Comparison of ENCODE assay signal across 22 mouse cellular contexts in genomic region chr9:119801460-119801859, GRCm38 (mm10). TPM values are rescaled to one million over a fixed set of nuclear protein-coding genes. Genes with fewer than 3 reads are reported as not detected.
DNase-seq lines count a peak whose midpoint lies in the region; ATAC-seq lines count a peak whose summit lies in the region.
"Had no signal": no experiment of that assay in that cellular context is flagged by ENCODE, and none has a peak within 500 bp of the region (broad histone marks: within the 10 kb centered on the region; RNA-seq: fewer than 3 reads in every experiment).

No protein-coding gene starts in this region.

- H3K4me1 ChIP-seq in heart, embryonic 13.5 days = peaks cover 44% of the 10 kb centered on the region
- H3K4me1 ChIP-seq in heart, embryonic 11.5 days (ENCODE audit: control insufficient read depth, insufficient read depth, low read length) = peaks cover 14% of the 10 kb centered on the region
- H3K4me1 ChIP-seq: embryonic facial prominence, embryonic 15.5 days; liver, embryonic 15.5 days had no signal

- no peak overlapping the region for H3K4me3 ChIP-seq in heart, embryonic 13.5 days
- no peak overlapping the region for H3K4me3 ChIP-seq in heart, embryonic 11.5 days (ENCODE audit: low read depth, low read length)
- H3K4me3 ChIP-seq: embryonic facial prominence, embryonic 15.5 days; heart, adult 2 months; limb, embryonic 13.5 days; liver, embryonic 15.5 days; neural tube, embryonic 15.5 days had no signal

- peak; percentile 18 for DNase-seq in ovary, postnatal 36 days (ENCODE audit: low spot score)
- no peak for DNase-seq in ovary, postnatal 10 days (ENCODE audit: low spot score)
- DNase-seq in thymus, postnatal 4 days = peak; percentile 34
- no peak for DNase-seq in frontal cortex, postnatal 10 days (ENCODE audit: low spot score in 2 of 2)
- DNase-seq: adrenal gland, postnatal 36 days; cerebellum, adult 2 months; gastrocnemius, postnatal 10 days; heart, adult 2 months; heart, postnatal 10 days; kidney, postnatal 14 days; right cerebral cortex, adult 18-20 months had no signal

- WGBS in heart, embryonic 13.5 days = 49% methylated on average over 6 of the region's 6 CpGs
- 46% methylated on average over 6 of the region's 6 CpGs for WGBS in heart, embryonic 11.5 days (ENCODE audit: insufficient replicate concordance)

- H3K4me2 ChIP-seq in heart, embryonic 13.5 days = 0 out of 2 replicates have a peak overlapping the region, but pooled peaks have one; percentile 11
- no peak overlapping the region for H3K4me2 ChIP-seq in heart, embryonic 11.5 days
- H3K4me2 ChIP-seq: embryonic facial prominence, embryonic 15.5 days; hindbrain, embryonic 14.5 days; limb, embryonic 13.5 days; liver, embryonic 15.5 days; neural tube, embryonic 15.5 days had no signal

- no peak for ATAC-seq in heart, embryonic 13.5 days (ENCODE audit: extremely low read depth, insufficient number of reproducible peaks, low FRiP score, low TSS enrichment)
- no peak for ATAC-seq in heart, embryonic 11.5 days (replicated peaks; ENCODE audit: insufficient number of reproducible peaks, low FRiP score, low TSS enrichment)
- peak; percentile 22 to 34; a peak in 1 of 4 replicates for ATAC-seq in hematopoietic stem cell, adult 5-6 weeks (replicated peaks in 1 of 2; ENCODE audit: insufficient read depth in 1 of 2, low FRiP score in 2 of 2, low TSS enrichment in 1 of 2, low read depth in 1 of 2, poor library complexity in 2 of 2, severe bottlenecking in 2 of 2)
- ATAC-seq: forebrain, embryonic 14.5 days; intestine, embryonic 16.5 days; lung, postnatal 0 days had no signal

- H3K9me3 ChIP-seq in heart, embryonic 13.5 days = 0 out of 2 replicates have a peak, but pooled peaks cover 6% of the 10 kb centered on the region
- H3K9me3 ChIP-seq in heart, embryonic 11.5 days (replicated peaks; ENCODE audit: control insufficient read depth, low read length) = no peaks in the 10 kb centered on the region; the same call in 1 of the 2 replicates
- H3K9me3 ChIP-seq: embryonic facial prominence, embryonic 15.5 days; limb, embryonic 13.5 days; liver, embryonic 15.5 days; neural tube, embryonic 15.5 days had no signal

- no peaks in the 10 kb centered on the region for H3K36me3 ChIP-seq in heart, embryonic 13.5 days
- H3K36me3 ChIP-seq in heart, embryonic 11.5 days (ENCODE audit: control insufficient read depth, insufficient read depth, low read length) = no peaks in the 10 kb centered on the region
- H3K36me3 ChIP-seq: embryonic facial prominence, embryonic 15.5 days; limb, embryonic 13.5 days; liver, embryonic 15.5 days; neural tube, embryonic 15.5 days had no signal

- H3K27me3 ChIP-seq in heart, embryonic 13.5 days (replicated peaks) = no peaks in the 10 kb centered on the region
- no peaks in the 10 kb centered on the region for H3K27me3 ChIP-seq in heart, embryonic 11.5 days (ENCODE audit: control insufficient read depth, insufficient read depth, low read length)
- H3K27me3 ChIP-seq: embryonic facial prominence, embryonic 15.5 days; limb, embryonic 13.5 days; neural tube, embryonic 15.5 days had no signal

- peak overlapping the region; percentile 47; the same call in 1 of the 2 replicates for H3K9ac ChIP-seq in heart, embryonic 13.5 days
- no peak overlapping the region for H3K9ac ChIP-seq in heart, embryonic 11.5 days (ENCODE audit: low read depth, low read length)
- H3K9ac ChIP-seq: embryonic facial prominence, embryonic 15.5 days; hindbrain, embryonic 14.5 days; limb, embryonic 13.5 days; liver, embryonic 15.5 days; neural tube, embryonic 15.5 days had no signal

- 0 out of 2 replicates have a peak overlapping the region, but pooled peaks have one; percentile 8 for H3K27ac ChIP-seq in heart, embryonic 13.5 days (replicated peaks)
- no peak overlapping the region for H3K27ac ChIP-seq in heart, embryonic 11.5 days (ENCODE audit: low read depth, low read length)
- H3K27ac ChIP-seq: embryonic facial prominence, embryonic 15.5 days; heart, adult 2 months; hindbrain, embryonic 14.5 days; limb, embryonic 13.5 days; liver, embryonic 15.5 days; neural tube, embryonic 15.5 days had no signal

RNA-seq across cellular contexts. Expression of gene Scn11a, which starts 23.8 kb away (rescaled TPM):
- polyA plus RNA-seq in heart, embryonic 13.5 days (2015; fragmentation: Nextera tagmentation; extraction: Ambion mirVana) = not detected in 2 replicates
- 0.06 and 0.14 TPM in 2 replicates for polyA plus RNA-seq in heart, embryonic 11.5 days (2014; fragmentation: Nextera tagmentation; extraction: Ambion mirVana)
- total RNA-seq in hematopoietic stem cell, adult 5-6 weeks (2017) = 0.25 and 0.50 TPM in 2 replicates
- polyA plus RNA-seq: intestine, embryonic 16.5 days; lung, postnatal 0 days had no signal

Comparison
In these comparisons a context has a peak if more than half of its experiments do, and no peak if none do; other contexts are left out.
1. DNase-seq: peak in ovary, postnatal 36 days (single experiment) and thymus, postnatal 4 days (single experiment); none in ovary, postnatal 10 days (single experiment) and frontal cortex, postnatal 10 days (0 of 2).
2. ATAC-seq: peak in hematopoietic stem cell, adult 5-6 weeks (2 of 2); none in heart, embryonic 13.5 days (single experiment) and heart, embryonic 11.5 days (single experiment).